In the genomic region with DNA sequence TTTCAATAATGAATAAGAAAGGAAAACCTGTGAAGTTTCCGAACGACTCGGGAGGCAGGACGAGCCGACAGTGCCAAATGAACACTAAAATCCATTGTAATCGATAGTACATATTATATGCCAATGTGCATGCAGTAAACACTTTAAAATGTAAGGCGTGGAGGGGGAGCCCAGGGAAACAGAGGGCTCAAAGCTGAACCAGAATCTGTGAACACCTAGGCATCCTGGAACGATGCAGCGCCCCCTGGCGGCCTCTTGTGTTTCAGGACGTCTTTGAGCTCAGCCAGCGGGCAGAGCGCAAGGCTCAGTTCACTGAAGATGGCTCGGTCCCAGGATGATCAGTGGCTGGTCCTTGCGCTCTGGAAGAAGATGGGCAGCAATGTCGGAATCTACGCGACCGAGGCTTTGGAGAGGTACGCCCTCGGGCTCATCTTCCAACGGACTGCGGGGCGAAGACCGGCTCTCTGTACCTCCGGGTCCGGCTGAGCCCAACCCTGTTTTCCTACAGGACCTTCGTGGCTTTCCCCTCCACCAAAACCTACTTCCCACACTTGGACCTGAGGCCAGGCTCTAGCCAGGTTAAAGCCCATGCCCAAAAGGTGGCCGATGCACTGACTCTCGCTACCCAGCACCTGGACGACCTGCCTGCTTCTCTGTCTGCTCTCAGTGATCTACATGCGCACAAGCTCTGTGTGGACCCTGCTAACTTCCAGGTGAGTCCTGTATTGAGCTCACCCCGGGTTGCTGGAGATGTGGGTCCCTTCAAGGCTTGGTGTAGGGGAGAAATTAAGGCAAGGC, we compare ENCODE assay signal across 8 mouse cellular contexts. TPM values are rescaled to one million over a fixed set of nuclear protein-coding genes. Genes with fewer than 3 reads are reported as not detected.
DNase-seq lines count a peak whose midpoint lies in the region; ATAC-seq lines count a peak whose summit lies in the region.
"Not testable (repeated sequence)": the region's sequence is repeated elsewhere in the genome, so short reads cannot be mapped to it uniquely, and the experiment has no call there.

Gene Hbq1b (plus strand): TSS at position 271 of the 798 bp plus-strand sequence.

- H3K4me1 ChIP-seq in forebrain, embryonic 12.5 days; heart, embryonic 16.5 days (ENCODE audit: control insufficient read depth, insufficient read depth, low read length); stomach, embryonic 14.5 days (ENCODE audit: control insufficient read depth, insufficient read depth, low read length): not testable (repeated sequence)
- peaks cover 57% of the 10 kb centered on the region for H3K4me1 ChIP-seq in liver, embryonic 13.5 days (replicated peaks)

- not testable (repeated sequence) for H3K9me3 ChIP-seq in forebrain, embryonic 12.5 days; heart, embryonic 16.5 days (replicated peaks; ENCODE audit: control insufficient read depth, low read length); liver, embryonic 13.5 days (replicated peaks); stomach, embryonic 14.5 days (ENCODE audit: control insufficient read depth, low read depth, low read length)

- DNase-seq in CD4-positive, CD25-positive, alpha-beta regulatory T cell, adult 2 months (ENCODE audit: low read depth, low spot score), result peak; percentile 64
- DNase-seq in c-Kit-positive CD71-negative TER-119-negative erythroid progenitor cells, embryonic 14.5 days (ENCODE audit: low read depth), result peak; percentile 40
- peak; percentile 80 to 89 for DNase-seq in kidney, postnatal 25 days
- peak; percentile 84 for DNase-seq in liver, embryonic 13.5 days
- peak; percentile 34 to 69 for DNase-seq in natural killer cell, adult 2 months (ENCODE audit: low spot score in 2 of 2)

- H3K27me3 ChIP-seq in forebrain, embryonic 12.5 days, result peaks cover 15% of the 10 kb centered on the region
- H3K27me3 ChIP-seq in heart, embryonic 16.5 days (ENCODE audit: control insufficient read depth, insufficient read depth, low read length); liver, embryonic 13.5 days; stomach, embryonic 14.5 days (ENCODE audit: control insufficient read depth, insufficient read depth, low read length): not testable (repeated sequence)

- not testable (repeated sequence) for H3K9ac ChIP-seq in forebrain, embryonic 12.5 days; heart, embryonic 16.5 days (ENCODE audit: low read length); stomach, embryonic 14.5 days (replicated peaks; ENCODE audit: low read depth, low read length)
- H3K9ac ChIP-seq in liver, embryonic 13.5 days, result peak within 1 kb of the TSS; percentile 87

- not testable (repeated sequence) for H3K36me3 ChIP-seq in forebrain, embryonic 12.5 days (replicated peaks); heart, embryonic 16.5 days (ENCODE audit: control insufficient read depth, insufficient read depth); stomach, embryonic 14.5 days (ENCODE audit: control insufficient read depth, insufficient read depth, low read length)
- peaks cover 20% of the 10 kb centered on the region for H3K36me3 ChIP-seq in liver, embryonic 13.5 days

- peak within 1 kb of the TSS; percentile 25 for H3K4me3 ChIP-seq in forebrain, embryonic 12.5 days (replicated peaks)
- peak within 1 kb of the TSS; percentile 32 for H3K4me3 ChIP-seq in heart, embryonic 16.5 days (ENCODE audit: low read length)
- H3K4me3 ChIP-seq in liver, embryonic 13.5 days (replicated peaks), result peak within 1 kb of the TSS; percentile 63
- peak within 1 kb of the TSS; percentile 11; the same call in 1 of the 2 replicates for H3K4me3 ChIP-seq in stomach, embryonic 14.5 days (ENCODE audit: low read depth, low read length)

- H3K4me2 ChIP-seq in forebrain, embryonic 12.5 days, result peak within 1 kb of the TSS; percentile 51
- H3K4me2 ChIP-seq in heart, embryonic 16.5 days (ENCODE audit: low read depth, low read length), result peak within 1 kb of the TSS; percentile 54
- H3K4me2 ChIP-seq in liver, embryonic 13.5 days, result peak within 1 kb of the TSS; percentile 78
- peak within 1 kb of the TSS; percentile 38 for H3K4me2 ChIP-seq in stomach, embryonic 14.5 days (replicated peaks; ENCODE audit: low read depth, low read length)

- H3K27ac ChIP-seq in forebrain, embryonic 12.5 days, result 0 out of 2 replicates have a peak within 1 kb of the TSS, but pooled peaks have one; percentile 31
- not testable (repeated sequence) for H3K27ac ChIP-seq in heart, embryonic 16.5 days (ENCODE audit: low read length); stomach, embryonic 14.5 days (ENCODE audit: low read length)
- peak within 1 kb of the TSS; percentile 99 for H3K27ac ChIP-seq in liver, embryonic 13.5 days

- 24% methylated on average over 32 of the region's 33 CpGs for WGBS in forebrain, embryonic 12.5 days
- WGBS in heart, embryonic 16.5 days, result 16% methylated on average over 30 of the region's 33 CpGs
- WGBS in liver, embryonic 13.5 days (ENCODE audit: insufficient replicate concordance), result 17% methylated on average over 31 of the region's 33 CpGs
- 15% methylated on average over 30 of the region's 33 CpGs for WGBS in stomach, embryonic 14.5 days

- peak; percentile 77; the same call in 1 of the 2 replicates for ATAC-seq in forebrain, embryonic 12.5 days (ENCODE audit: low FRiP score)
- not testable (repeated sequence) for ATAC-seq in heart, embryonic 16.5 days (replicated peaks; ENCODE audit: extremely low read depth, insufficient read depth, low FRiP score); liver, embryonic 13.5 days (ENCODE audit: low read depth)
- peak; percentile 38 for ATAC-seq in stomach, embryonic 14.5 days (ENCODE audit: insufficient number of reproducible peaks, insufficient read depth, low FRiP score, low read depth)

RNA-seq across cellular contexts. Expression of gene Hbq1b, which starts in this region (rescaled TPM):
- polyA plus RNA-seq in forebrain, embryonic 12.5 days (2016; fragmentation: Nextera tagmentation; extraction: Ambion mirVana), result 2.4 TPM in 2 replicates
- 1.5 and 1.7 TPM in 2 replicates for polyA plus RNA-seq in heart, embryonic 16.5 days (2015; fragmentation: Nextera tagmentation; extraction: Ambion mirVana)
- polyA plus RNA-seq in liver, embryonic 13.5 days (2015; fragmentation: Nextera tagmentation; extraction: Ambion mirVana), result 111 and 141 TPM in 2 replicates
- 0.71 TPM in 1 of 2 replicates, not detected in the other for polyA plus RNA-seq in stomach, embryonic 14.5 days (2014; fragmentation: Nextera tagmentation; extraction: Ambion mirVana)

Comparison
In these comparisons a context has a peak if more than half of its experiments do, and no peak if none do; other contexts are left out.
1. RNA of gene Hbq1b (polyA plus RNA-seq): 111 to 141 TPM in liver, embryonic 13.5 days; 2.4 TPM in forebrain, embryonic 12.5 days, 1.5 to 1.7 TPM in heart, embryonic 16.5 days and 0.71 TPM in stomach, embryonic 14.5 days; every median in the first group is over 10 times any median in the second.
2. Peak in ATAC-seq, H3K4me3 ChIP-seq and H3K4me2 ChIP-seq in stomach, embryonic 14.5 days; RNA of the gene not detected or under 1 TPM.
3. H3K4me3 ChIP-seq: peak in every context shown above with its lines; median percentile 63 in liver, embryonic 13.5 days; 32 in heart, embryonic 16.5 days; 25 in forebrain, embryonic 12.5 days; 11 in stomach, embryonic 14.5 days.
4. Peak in every context shown above with its lines, with median percentiles within 50 percentile points of each other: DNase-seq and H3K4me2 ChIP-seq.